Mouse (Mus musculus) gastrocnemius, postnatal 36 days (tissue): Measurements from ENCODE around the gene Vangl1. TPM values are rescaled to one million over a fixed set of nuclear protein-coding genes. Genes with fewer than 3 reads are reported as not detected.

ENCODE experiments used
- DNase-seq, 2 experiments: peaks; one replicate each; pipeline ENCODE4 v3.0.0; 2022
- intact Hi-C: fragments of 180-260 bp; cut with DNase I; formaldehyde crosslinking; loops from one replicate; pipeline ENCODE4 v1.15.1; 2025
- total RNA-seq, 2 experiments: library from RNA; stranded (reverse); gene quantifications; 2 replicates each; pipeline ENCODE4 v1.2.3; 2021

Vangl1 gene
- total RNA-seq, 2 experiments from 2014 or later: 2.2 to 3.9 TPM

DNA sequence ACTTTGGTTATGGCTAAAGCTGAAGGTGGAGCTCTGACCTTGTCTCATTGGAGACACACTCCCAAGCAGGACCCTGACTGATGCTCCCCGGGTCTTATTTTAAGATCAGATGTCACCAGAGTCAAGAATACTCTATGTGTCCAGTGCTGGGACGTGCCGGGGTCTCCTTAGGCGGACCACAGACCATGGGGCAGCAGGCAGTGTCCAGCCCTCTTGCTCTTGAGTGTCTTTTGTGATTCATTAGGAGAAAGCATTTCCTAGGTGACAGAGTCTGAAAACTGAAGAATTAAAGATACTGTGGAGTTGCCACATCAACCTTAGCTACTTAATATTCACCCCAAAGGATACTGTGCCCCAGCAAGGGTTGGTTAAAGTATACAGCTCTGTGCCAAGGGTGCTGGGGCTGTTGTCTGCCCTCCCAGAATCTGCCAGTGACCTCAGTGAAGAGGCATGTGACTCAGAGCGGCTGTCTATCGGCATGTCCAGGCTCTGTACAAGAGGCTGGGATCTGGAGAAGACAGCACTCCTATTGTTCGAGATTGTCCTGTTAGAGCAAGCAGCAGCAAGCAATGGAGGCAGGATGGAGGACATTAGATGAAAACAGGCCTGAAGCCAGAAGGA, 92.4 kb downstream of the Vangl1 start:
- DNase-seq: no peak
- intact Hi-C loops: no loop called here

DNA sequence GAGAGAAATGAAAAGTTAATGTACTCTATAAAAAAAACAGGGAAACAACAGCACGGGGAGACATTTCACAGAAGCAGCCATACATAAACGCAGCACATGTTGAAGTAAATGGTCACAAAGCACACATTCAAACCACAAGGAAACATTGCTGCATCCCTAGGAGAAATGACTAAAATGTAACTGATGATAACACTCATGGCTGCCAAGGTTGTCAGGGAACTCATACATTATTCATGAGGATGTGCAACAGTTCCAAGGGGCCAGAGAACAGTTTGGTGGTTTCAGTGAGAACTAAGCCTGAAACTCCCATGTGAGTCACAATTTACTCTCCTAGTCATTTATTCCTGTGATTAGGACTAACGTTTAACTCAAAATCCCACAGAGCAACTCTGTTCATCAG, 96.3 kb downstream of the Vangl1 start:
- intact Hi-C loops: no loop called here
- no peak for DNase-seq

- DNase-seq: no peak
- intact Hi-C loops: no loop called here
Measured at GRCm38 (mm10) chr3:102103811-102104565, 100.5 kb downstream of the Vangl1 start.

Other genes with a start within 250 kb of the Vangl1 start
- not detected for gene Nhlh2, start 194.6 kb downstream of the Vangl1 start, total RNA-seq
- 10 to 100 TPM; 32.1 to 71.4 TPM for gene Casq2, start 118.3 kb downstream of the Vangl1 start, total RNA-seq